Mouse (Mus musculus) embryo, embryonic 10 days (tissue): ENCODE measurements at regions not wholly inside any gene's neighbourhood (a gene's known extent, or its start where the extent isn't known, plus 50 kb on each side); places are given as distances from the start of the nearest gene placed in this dataset.

Source experiments
- DNase-seq: peaks from one replicate; pipeline ENCODE4 v3.0.0-alpha.2; 2015; ENCODE audit warnings: low spot score

- DNase-seq: peak; percentile 40
Measured at GRCm38 (mm10) chr11:19670853-19671530, 253.2 kb upstream of the Spred2 start.

GRCm38 (mm10) chr11:19673012-19673411 is 251.2 kb upstream of the Spred2 start:
- no peak for DNase-seq

GRCm38 (mm10) chr11:19676514-19676913 is 247.7 kb upstream of the Spred2 start:
- no peak for DNase-seq

DNA sequence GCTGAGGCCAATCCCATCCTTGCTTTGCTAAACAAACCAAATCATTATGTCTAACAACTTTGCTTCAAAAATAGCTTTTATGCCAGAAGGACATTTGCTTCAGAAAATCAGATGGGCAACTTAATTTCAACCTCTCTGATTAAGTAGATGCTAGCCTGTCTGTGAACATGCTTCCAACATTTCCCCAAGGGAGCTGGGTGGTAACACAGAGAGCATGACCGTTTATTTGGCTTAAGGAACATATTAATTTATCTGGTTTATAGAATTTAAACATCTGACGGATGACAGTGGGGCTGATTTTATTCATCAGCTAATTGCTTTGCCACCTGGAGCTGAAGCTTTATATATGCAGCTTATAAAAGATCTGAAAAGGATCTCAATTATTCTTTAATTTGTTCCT is 245.1 kb upstream of the Spred2 start:
- no peak for DNase-seq

- DNase-seq: no peak
Measured at GRCm38 (mm10) chr11:19679669-19680068, 244.5 kb upstream of the Spred2 start.

DNA sequence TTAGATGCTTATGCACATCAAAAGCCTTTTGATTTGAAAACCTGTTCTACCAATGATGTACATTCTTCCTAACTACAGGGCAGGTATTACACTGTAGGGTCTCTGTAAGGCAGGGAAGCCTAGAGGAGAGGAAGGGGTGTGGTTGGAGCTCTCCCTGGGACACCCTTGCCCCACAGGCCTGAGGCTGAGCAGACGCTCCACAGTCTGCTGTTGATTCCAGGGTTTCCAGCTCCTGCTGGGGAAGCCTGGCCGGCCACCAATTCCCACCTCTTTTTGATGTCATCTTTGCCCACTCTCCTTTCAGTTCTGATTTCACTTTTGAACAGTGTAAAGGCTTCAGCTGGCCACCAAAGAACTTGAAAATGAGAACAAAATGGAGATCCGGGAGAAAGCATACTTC is 223.0 kb upstream of the Spred2 start:
- no peak for DNase-seq

DNA sequence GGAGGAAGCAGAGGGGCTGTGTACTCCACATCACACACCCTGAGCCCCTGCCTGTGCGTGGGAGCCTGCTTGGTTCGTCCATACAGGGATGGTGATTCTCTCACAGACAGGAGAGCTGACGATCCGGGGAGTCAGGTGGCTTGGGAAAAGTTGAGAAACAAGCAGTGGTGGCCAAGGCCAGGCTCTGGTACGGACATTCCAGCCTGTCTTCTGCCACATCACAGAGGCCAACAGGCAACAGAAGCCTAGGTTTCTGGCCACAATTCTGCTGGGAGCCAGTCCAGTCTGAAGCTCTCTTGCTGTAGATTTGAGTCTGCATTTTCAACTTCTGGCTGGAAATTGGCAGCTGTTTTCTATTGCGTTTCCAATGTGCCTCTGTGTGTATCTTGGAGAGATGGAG is 215.4 kb upstream of the Spred2 start:
- no peak for DNase-seq

- DNase-seq: no peak
Measured at GRCm38 (mm10) chr11:19709337-19709736, 214.8 kb upstream of the Spred2 start.

GRCm38 (mm10) chr11:19713091-19713490 is 211.1 kb upstream of the Spred2 start:
- DNase-seq: no peak

GRCm38 (mm10) chr11:19713597-19713996 is 210.6 kb upstream of the Spred2 start:
- no peak for DNase-seq

DNA sequence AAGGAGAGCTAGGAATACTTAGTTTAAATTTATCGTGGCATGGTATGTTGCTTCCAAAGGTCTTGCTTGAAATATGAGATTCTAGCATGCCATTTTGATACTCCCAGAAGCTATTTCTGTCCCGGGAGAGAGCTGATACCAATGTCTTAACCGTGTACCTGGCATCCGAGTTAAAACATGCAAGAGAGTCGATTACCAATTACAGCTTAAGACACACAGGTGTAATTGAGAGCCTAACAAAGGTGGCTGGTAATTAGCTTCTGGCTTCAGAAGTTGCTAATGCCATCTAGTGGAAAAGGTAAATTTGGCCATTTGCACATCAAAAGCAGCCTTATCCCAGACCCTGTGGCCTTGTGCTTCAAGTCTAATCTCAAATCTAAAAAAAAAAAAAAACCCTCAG is 210.0 kb upstream of the Spred2 start:
- no peak for DNase-seq

DNA sequence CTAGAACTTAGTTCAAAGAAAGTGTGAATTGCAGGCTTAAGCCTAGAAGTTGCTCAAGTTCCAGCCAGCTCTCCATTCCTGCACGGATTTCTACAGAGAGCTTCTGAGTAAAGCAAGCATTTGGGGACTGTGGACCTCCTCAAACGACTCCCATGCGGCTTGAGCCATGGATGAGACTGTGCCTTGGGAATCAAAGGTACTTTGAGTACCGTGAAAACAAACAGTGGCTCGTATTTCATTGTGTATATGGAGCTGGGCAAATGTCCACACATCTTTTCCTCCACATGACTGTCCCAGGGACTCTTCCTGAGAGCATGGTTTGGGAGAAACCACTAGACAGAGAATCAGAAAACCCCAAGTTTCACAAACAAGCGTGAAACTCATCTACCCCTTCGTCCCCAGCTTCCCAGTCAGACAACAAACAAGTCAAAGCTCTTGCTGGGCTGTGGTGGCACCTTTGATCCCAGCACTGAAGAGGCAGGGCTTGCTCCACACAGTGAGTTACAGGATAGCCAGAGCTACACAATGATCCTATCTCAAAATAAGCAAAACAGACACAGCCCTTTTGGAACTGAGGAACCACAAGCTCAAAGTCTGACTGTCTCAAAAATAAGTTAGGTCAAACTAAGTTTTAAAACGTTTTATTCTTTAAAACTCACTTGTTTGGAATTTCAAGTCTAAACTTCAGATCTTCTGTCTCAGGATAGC is 209.1 kb upstream of the Spred2 start:
- peak; percentile 39 for DNase-seq

GRCm38 (mm10) chr11:19718165-19718564 is 206.0 kb upstream of the Spred2 start:
- DNase-seq: no peak

DNA sequence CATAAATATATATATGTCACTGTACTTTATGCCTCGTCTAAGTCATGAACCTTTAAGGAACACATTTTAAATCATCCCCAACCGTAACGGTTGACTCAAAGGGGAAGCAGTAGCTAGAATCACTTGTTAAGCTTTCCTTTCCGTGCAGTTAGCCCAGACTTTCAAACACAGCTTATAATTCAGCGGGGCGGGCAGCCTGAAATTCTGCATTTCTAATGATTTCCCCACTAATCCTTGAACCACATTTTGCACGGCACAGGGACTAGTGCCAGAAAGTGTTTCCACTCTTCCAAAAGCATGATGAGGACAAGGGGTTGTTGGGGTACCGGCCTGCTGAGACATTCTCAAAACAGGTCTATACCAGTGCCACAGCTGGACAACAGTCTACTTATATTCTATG is 195.1 kb upstream of the Spred2 start:
- no peak for DNase-seq

DNA sequence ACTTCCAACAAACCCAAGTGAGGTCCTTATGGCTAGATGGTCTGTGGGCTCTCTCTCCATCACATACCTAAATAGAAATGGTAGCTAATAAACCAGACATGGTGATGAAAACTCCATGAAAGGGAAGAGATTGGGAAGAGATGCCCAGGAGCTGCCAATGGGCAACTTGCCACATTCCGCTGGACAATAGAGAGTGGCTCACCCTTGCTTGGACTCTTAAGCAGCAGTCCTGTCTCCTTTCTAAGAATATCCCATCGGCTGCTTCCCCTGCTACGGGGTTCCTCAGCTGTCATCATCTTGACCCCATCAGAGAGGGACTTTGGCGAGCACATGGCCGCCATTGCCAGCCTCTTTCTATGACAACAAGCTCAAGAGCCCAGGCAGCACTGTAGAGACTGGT is 193.4 kb upstream of the Spred2 start:
- DNase-seq: no peak

DNA sequence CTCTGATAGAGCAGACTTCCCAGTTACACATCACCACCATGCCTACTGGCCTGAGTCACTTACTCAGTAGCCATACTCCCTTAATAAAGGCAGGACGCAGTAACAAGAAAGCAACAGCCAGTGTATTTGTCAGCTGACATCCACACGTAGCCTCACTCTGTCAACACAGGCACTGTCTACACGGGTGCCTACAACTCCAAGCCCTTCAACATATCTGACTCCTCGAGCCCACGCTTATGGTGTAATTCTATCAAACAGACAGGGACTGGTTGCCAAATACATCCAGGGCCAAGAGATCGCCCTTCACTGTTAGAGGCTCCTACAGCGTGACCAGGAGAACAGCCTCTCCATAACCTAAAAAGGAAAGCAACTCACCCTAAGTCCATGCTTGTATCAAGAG is 188.1 kb upstream of the Spred2 start:
- DNase-seq: no peak

- no peak for DNase-seq
Measured at GRCm38 (mm10) chr11:19736926-19737325, 187.2 kb upstream of the Spred2 start.

GRCm38 (mm10) chr11:19737331-19737730 is 186.8 kb upstream of the Spred2 start:
- DNase-seq: peak; percentile 57

DNA sequence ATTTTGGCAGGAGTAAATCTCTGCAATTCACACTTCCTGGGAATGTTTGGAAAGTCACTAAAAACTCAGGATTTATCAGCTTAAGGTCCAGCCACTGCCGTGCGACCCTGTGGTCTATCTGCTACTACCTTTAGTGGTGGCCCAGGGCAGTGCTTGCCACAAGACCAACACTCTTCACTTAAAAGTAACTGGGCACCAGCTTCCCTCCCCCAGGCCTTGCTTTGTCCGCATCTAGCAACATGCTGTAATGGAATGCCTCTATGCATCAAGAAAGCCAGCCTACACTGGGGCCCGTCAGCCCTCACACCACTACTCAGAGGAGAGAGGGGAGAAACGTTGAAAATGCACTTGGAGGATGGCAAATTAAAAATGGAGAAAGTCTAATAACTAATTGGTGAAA is 186.4 kb upstream of the Spred2 start:
- DNase-seq: no peak

DNA sequence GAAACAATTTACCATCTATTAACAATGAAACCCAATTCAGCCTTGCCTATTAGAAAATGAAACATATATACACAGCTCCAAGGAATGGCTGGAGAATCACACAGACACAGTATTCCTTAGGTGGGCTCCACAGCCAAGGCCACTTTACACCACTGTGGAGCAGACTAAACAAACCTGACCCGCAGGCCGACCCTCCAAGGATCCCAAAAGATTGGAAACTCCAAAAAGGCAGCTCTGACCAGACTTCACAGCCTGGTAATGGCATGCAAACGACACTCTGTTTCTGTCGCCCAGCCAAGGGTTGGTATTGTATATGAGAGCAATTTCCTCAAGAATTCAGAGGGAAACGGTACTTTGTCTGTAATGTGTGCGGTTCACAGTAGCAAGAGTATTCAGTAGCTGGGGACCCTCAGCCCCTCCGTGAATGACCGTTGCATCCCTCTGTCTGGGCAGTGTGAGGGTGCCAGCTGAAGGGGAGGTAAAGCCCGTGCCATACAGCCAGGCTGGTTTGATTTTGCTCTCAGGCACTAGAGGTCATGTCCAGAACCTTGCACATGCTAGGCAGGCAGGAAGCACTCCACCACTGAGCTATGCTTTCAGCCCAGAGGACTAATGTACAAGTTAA is 184.5 kb upstream of the Spred2 start:
- no peak for DNase-seq

DNA sequence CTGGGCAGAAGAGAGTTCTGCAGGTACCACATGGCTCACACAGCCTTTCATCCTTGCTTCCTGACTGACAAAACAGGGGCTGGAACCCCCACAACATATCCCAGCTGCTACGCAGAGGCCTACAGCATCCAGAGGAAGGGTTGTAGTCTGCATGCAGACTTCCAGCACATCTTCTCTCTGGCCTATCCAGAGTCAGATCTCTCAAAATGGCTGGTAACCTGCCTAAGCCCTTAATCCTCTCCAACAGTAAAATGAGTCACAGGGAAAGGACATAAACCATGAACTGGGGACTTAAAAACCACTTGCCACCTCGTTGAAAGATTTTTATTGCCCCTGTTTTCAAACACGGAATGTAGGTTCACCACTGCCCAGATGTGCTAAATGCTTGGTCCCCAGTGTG is 183.6 kb upstream of the Spred2 start:
- DNase-seq: no peak

GRCm38 (mm10) chr11:19747097-19747972 is 176.8 kb upstream of the Spred2 start:
- peak; percentile 20 for DNase-seq
